Mouse (Mus musculus): ENCODE results near the gene Fndc3b. TPM values are rescaled to one million over a fixed set of nuclear protein-coding genes. Genes with fewer than 3 reads are reported as not detected.

The Fndc3b gene
- polyA plus RNA-seq, 1 experiment from 2014 or later = 12.3 TPM

DNA sequence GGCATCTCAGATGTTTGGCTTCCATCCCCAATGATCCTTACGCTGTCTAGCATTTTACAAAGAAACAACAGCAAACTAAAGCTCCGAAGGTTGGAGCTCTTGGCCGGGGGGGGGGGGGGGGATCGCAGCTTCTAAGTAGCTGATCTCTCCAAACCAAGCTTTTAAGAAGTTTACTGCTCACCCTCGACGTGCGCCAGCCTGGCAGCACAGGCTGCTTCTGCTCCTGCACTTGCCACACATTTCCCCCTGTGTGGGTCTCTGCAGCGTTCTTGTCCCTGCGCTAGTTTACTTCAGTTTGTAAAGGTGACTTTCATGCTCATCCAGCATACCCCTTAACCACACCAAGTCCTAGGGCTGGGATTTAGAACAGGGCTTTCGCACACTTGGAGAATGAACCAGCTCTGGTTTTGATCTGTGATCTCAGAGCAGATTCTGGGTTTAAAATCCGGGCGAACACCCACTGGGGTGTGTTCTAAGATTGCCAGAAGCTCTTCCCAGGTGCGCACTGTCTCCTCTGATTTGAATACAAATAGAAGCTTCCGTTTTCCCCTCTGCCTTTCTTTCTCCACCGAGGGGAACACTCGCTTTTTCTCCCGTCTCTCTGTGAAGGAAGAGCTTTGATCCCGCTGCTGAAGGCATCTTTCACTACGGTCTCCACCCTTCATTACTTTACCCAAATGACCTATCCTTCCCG lies 340.4 kb downstream of the Fndc3b start:
- Histone ChIP-seq H3K4me2 (no peak overlapping the region), H3K27me3 (replicated peaks; ENCODE audit: control insufficient read depth, insufficient read depth, low read length) (peaks cover 39% of the 10 kb centered on the region), H3K27ac (ENCODE audit: low read depth, low read length) (no peak overlapping the region), H3K4me1 (replicated peaks; ENCODE audit: control insufficient read depth, insufficient read depth, low read length) (no peaks in the 10 kb centered on the region; the same call in 1 of the 2 replicates), H3K9me3 (ENCODE audit: control insufficient read depth, low read length) (no peaks in the 10 kb centered on the region), H3K4me3 (ENCODE audit: low read depth, low read length) (no peak overlapping the region), H3K36me3 (ENCODE audit: control insufficient read depth, insufficient read depth, low read length) (no peaks in the 10 kb centered on the region), H3K9ac (ENCODE audit: low read depth, low read length) (no peak overlapping the region)
- DNase-seq (ENCODE audit: low spot score) (no peak), ATAC-seq (replicated peaks; ENCODE audit: low FRiP score) (no peak)
- 8% methylated on average over 20 of the region's 20 CpGs for WGBS

DNA sequence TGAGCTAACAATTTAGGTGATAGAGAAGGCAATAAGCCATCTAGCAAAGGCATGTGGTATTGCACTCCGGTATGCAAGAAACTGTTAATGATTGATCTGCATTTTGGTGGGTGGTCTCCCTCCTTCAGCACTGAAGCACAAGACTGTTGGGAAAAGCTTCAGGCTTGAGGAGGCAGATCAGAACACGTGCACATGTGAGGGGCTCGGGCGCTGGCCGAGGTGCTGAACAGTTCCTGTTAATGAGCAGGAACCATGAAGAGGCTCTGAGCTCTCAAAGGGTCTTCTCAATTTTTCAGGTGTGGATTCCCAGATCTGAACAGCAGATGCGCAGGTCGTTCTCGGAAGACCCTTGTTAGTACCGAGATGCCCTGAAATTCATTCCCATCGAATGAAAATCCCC lies 341.0 kb downstream of the Fndc3b start:
- Histone ChIP-seq H3K9ac (ENCODE audit: low read depth, low read length) (no peak overlapping the region), H3K36me3 (ENCODE audit: control insufficient read depth, insufficient read depth, low read length) (no peaks in the 10 kb centered on the region), H3K4me1 (replicated peaks; ENCODE audit: control insufficient read depth, insufficient read depth, low read length) (no peaks in the 10 kb centered on the region; the same call in 1 of the 2 replicates), H3K9me3 (ENCODE audit: control insufficient read depth, low read length) (no peaks in the 10 kb centered on the region), H3K4me2 (no peak overlapping the region), H3K27me3 (replicated peaks; ENCODE audit: control insufficient read depth, insufficient read depth, low read length) (peaks cover 39% of the 10 kb centered on the region), H3K27ac (ENCODE audit: low read depth, low read length) (no peak overlapping the region), H3K4me3 (ENCODE audit: low read depth, low read length) (no peak overlapping the region)
- 5% methylated on average over 10 of the region's 10 CpGs for WGBS
- DNase-seq (ENCODE audit: low spot score) = peak; percentile 48
- no peak for ATAC-seq (replicated peaks; ENCODE audit: low FRiP score)

Small RNA genes lying within 50 kb of the gene (microRNA-seq; reads per million reads assigned to microRNA genes)
- gene Mir3092 (ENCODE audit: borderline number of aligned reads) = not detected

Other genes starting within 250 kb of the Fndc3b start
- gene Tmem212, start 185.1 kb upstream of the Fndc3b start, polyA plus RNA-seq (2014; fragmentation: Nextera tagmentation; extraction: Ambion mirVana) = not detected in 2 replicates
- gene Pld1, start 227.4 kb upstream of the Fndc3b start, polyA plus RNA-seq (2014; fragmentation: Nextera tagmentation; extraction: Ambion mirVana) = 3.5 and 4.9 TPM in 2 replicates

Data from liver, embryonic 11.5 days (tissue).